Mouse (Mus musculus) forebrain, embryonic 10.5 days (tissue): ENCODE data around the gene Mbd6. TPM values are rescaled to one million over a fixed set of nuclear protein-coding genes. Genes with fewer than 3 reads are reported as not detected.

Experiments used
- DNase-seq: peaks from one replicate; pipeline ENCODE4 v3.0.0-alpha.2; 2017; ENCODE audit warnings: low spot score; ENCODE audit errors: extremely low spot score
- H3K27ac ChIP-seq: fragments of 300-500 bp; sonication (generic); 2 replicates; pipeline ENCODE4 v1.5.1; 2016; ENCODE audit warnings: mild to moderate bottlenecking
- H3K27me3 ChIP-seq: fragments of 300-500 bp; sonication (generic); 2 replicates; pipeline ENCODE4 v1.6.1; 2016; ENCODE audit warnings: mild to moderate bottlenecking; ENCODE audit not compliant: poor library complexity, severe bottlenecking
- H3K36me3 ChIP-seq: fragments of 300-500 bp; sonication (generic); replicated peaks from 2 replicates; pipeline ENCODE4 v1.6.1; 2016; ENCODE audit warnings: mild to moderate bottlenecking, moderate library complexity
- H3K4me1 ChIP-seq: fragments of 300-500 bp; sonication (generic); 2 replicates; pipeline ENCODE4 v1.6.1; 2016
- H3K4me3 ChIP-seq: fragments of 300-500 bp; sonication (generic); 2 replicates; pipeline ENCODE4 v1.5.1; 2016; ENCODE audit warnings: mild to moderate bottlenecking, moderate library complexity
- H3K9me3 ChIP-seq: fragments of 300-500 bp; sonication (generic); 2 replicates; pipeline ENCODE4 v1.6.1; 2016; ENCODE audit warnings: mild to moderate bottlenecking, moderate library complexity
- WGBS: fragments of 180-500 bp; shearing (Covaris S2); methylation state at CpG from one replicate; pipeline ENCODE4 v1.1.7; 2016; 5-methylcytosine and 5-hydroxymethylcytosine counted together
- polyA plus RNA-seq: library from polyadenylated mRNA; unstranded; fragments of >200 nt; fragmentation: Nextera tagmentation; extraction: Ambion mirVana; gene quantifications from 2 replicates; pipeline ENCODE4 v1.2.1, GENCODE M21; 2016

The Mbd6 gene
- polyA plus RNA-seq, 1 experiment from 2014 or later: 9.1 TPM

DNA sequence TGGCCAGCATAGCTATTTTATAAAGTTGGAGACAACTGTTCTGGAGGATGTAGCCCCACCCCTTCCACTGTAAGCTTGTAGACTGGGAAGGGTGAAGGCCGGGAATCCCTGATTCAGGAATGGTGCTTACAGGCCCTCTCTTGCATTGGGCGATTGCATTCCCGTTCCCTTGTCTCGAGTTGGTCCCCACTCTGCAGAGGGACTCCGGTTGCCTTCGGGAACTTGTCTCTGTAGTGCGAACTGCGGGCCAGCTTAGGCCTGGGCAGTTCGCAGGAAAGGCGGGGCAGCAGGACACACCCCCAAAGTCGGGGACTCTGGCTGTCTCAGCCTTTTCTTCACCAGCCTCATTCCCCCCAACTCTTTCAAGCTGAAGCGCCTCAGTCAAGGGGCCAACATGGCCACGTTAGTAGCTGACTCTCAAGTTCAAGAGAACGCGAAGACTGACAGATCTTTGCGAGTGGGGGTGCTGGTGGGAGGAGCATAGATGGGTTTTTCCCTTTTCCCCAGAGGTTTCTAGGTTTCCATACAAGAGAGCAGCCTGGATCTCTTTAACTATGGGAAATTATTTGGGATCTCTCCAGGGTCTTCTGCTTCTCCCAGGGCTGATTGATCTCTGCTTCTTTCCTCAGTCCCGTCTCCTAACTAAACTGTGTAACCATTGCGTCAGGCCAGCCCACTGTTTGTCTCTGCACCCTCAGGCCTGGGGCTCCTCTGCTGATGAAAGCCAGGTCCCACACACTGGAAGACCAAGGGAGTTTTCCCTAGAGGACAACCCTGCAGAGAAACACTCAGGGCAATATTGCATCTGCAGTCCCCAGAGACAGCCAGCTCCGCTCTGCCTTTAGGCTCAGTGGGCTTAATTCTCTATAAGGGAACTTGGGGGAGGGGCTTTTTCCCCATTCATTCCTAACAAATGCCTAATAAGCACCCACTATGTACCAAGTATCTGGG is 2.4 kb upstream of the Mbd6 start:
- no peaks in the 10 kb centered on the region for H3K27me3 ChIP-seq
- no peak for DNase-seq
- H3K4me1 ChIP-seq: peaks cover 55% of the 10 kb centered on the region
- H3K9me3 ChIP-seq: no peaks in the 10 kb centered on the region
- WGBS: 6% methylated on average over 19 of the region's 19 CpGs
- H3K4me3 ChIP-seq: peak overlapping the region; percentile 79
- peak overlapping the region; percentile 97 for H3K27ac ChIP-seq
- H3K36me3 ChIP-seq: peaks cover 58% of the 10 kb centered on the region

DNA sequence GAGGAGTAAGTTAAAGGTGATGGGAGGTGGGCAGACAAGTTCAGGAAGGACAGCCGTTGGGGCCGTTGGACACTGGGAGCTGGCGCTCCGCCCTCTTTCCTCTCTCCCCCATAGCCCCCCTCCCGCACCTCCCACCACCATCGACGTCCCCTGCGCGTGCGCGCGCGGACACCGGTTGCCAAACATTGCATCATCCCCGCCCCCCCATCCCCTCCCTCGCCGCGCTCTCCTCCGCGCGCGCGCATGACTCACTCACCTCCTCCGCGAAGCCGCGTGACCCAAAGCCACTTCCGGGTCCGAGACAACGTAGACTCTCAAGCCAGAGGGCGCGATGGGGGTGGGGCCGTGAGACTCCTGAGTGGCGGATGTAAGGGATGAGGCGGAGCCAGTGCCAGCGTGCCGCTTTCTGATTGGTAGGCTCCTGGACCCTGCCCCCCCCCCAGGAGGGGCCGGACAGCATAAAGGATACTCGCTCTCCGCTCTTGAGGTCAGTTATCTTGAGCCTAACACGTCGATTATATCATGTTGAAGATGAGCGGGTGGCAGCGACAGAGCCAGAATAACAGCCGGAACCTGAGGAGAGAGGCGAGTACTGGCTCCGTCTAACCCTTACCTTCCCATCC is 1.6 kb upstream of the Mbd6 start:
- DNase-seq: peak; percentile 100
- Histone ChIP-seq H3K27ac (peak overlapping the region; percentile 97), H3K36me3 (peaks cover 58% of the 10 kb centered on the region), H3K4me1 (peaks cover 63% of the 10 kb centered on the region), H3K9me3 (no peaks in the 10 kb centered on the region), H3K4me3 (peak overlapping the region; percentile 79), H3K27me3 (no peaks in the 10 kb centered on the region)
- WGBS: under 1% methylated on average over 47 of the region's 47 CpGs

DNA sequence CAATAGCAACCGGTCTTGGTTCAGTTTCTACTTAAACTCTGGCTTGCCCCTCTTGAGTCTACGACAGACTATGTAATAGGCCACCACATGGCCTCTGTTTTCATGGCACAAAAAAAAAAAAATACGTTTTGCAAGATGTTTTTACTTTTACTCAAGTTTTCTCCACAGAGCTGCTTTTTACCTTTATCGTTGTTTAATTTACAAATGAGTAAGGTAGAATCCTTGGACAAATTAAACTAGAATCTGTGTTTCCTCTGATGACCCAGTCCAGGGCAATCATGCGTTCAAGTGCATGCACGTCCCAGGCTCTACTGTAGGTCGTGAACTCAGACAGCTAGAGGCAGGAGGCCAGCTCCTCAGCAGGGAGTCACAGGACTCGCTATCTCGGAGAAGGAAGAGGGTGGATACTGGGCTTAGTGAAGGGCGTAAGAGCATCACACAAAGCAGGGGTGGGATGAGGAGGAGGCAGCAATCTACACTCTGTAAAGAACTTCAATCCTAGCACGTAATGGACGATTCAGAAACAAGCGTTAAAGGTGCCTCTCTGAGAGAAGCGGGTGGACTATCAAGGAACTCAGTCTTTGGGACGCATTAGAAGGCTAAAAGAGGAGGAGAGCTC is 864 bp upstream of the Mbd6 start:
- Histone ChIP-seq H3K4me3 (peak overlapping the region; percentile 79), H3K9me3 (no peaks in the 10 kb centered on the region), H3K4me1 (peaks cover 71% of the 10 kb centered on the region), H3K36me3 (peaks cover 58% of the 10 kb centered on the region), H3K27ac (peak overlapping the region; percentile 97), H3K27me3 (no peaks in the 10 kb centered on the region)
- WGBS: 2% methylated on average over 15 of the region's 15 CpGs
- DNase-seq: peak; percentile 52

DNA sequence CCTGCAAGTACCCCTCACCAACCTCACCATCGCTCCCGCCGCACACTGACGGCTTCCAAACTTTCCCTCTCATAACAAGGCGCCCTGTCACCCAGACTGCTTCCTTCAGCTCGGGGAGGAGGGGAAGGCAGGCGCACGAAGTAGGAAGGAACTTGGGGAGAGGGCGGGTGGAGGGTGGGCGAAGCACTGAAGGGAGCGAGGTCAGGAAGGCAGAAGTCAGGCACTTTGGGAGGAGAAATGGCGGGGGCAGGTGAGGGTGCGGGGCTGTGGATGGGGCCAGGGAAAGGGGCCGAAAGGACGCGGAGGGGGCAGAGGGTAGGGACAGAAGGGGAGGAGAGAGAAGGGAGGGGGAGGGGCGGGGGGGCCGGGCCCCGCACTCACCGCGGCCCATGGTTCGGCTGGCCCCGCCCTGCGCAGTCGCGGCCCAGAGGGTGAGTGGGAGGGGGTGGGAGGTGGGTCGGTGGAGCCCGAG is 454 bp downstream of the Mbd6 start:
- no peaks in the 10 kb centered on the region for H3K27me3 ChIP-seq
- peaks cover 58% of the 10 kb centered on the region for H3K36me3 ChIP-seq
- WGBS: 1% methylated on average over 22 of the region's 28 CpGs
- peak; percentile 66 for DNase-seq
- peaks cover 75% of the 10 kb centered on the region for H3K4me1 ChIP-seq
- peak overlapping the region; percentile 97 for H3K27ac ChIP-seq
- H3K4me3 ChIP-seq: peak overlapping the region; percentile 79
- no peaks in the 10 kb centered on the region for H3K9me3 ChIP-seq

DNA sequence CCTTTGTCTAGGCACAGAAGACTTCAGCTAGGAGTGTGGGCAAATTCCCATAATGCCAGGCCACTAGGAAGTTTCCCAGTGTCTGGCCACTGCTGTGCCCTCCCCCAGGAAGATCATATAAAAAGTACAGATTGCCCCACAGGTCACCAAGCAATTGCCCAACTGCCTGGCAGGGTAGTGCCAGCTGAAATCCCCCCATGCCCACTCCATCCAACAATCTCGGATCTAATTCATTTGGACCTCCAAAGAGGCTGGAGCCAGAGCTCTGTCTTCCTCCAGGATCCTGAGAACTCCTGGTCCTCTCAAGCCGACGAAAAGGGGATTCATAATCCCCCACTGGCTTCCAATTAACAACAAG is 903 bp downstream of the Mbd6 start:
- H3K27ac ChIP-seq: peak overlapping the region; percentile 97
- no peaks in the 10 kb centered on the region for H3K9me3 ChIP-seq
- peaks cover 58% of the 10 kb centered on the region for H3K36me3 ChIP-seq
- H3K27me3 ChIP-seq: no peaks in the 10 kb centered on the region
- H3K4me3 ChIP-seq: peak overlapping the region; percentile 79
- DNase-seq: no peak
- WGBS: 2% methylated on average over 3 of the region's 3 CpGs
- peaks cover 75% of the 10 kb centered on the region for H3K4me1 ChIP-seq

DNA sequence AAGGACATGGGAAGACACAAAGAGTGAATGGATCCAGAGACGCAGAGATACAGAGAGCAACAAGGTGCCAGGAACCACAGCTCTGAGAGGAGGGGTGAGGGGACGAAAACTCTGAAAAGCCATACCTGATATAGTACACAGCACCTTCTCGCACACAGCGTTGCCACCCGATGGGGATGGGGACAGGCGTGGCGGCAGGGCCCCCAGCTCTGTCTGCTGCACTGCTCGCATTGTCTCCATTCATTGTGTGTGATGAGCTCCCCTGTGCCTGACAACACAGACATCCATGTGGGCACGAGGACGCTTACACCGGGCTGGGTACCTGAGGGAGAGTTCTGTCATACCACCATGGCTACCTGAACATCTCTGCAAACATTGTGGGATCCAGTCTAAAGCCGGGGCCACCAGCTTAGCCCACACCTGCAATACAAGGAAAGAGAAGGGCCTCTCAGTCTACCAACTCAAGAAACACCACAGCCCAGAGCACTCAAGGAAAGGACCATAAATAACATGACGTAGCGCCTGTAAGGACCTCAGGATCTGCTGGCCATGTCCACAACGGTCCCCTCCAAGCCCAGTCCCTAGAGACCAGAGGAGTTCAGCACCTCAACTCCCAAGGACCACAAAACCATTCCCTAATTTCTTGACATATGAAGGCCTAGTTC is 1.4 kb downstream of the Mbd6 start:
- Histone ChIP-seq H3K4me3 (peak overlapping the region; percentile 79), H3K4me1 (peaks cover 72% of the 10 kb centered on the region), H3K9me3 (no peaks in the 10 kb centered on the region), H3K27ac (peak overlapping the region; percentile 97), H3K27me3 (no peaks in the 10 kb centered on the region), H3K36me3 (peaks cover 59% of the 10 kb centered on the region)
- DNase-seq: no peak
- 84% methylated on average over 15 of the region's 15 CpGs for WGBS

DNA sequence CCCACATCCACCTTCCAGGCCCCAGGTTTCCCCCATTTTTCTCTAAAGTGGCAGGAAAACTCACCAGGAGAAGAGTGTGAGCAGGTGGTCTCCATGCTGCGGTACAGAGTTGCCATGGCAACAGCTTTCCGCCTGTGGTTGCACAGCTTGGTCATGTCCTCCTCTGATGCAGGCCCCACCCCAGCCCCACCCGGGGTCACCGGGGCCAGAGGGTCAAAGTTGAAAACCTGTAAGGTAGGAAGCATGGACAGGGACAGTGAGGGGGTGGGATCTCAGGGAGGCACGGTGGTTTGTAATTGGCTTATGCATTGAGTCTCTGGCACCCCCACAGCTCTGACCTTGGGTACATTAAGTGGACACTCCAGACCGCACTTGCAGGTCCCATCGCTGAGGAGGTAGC is 2.1 kb downstream of the Mbd6 start:
- Histone ChIP-seq H3K4me3 (peak overlapping the region; percentile 79), H3K4me1 (peaks cover 65% of the 10 kb centered on the region), H3K9me3 (no peaks in the 10 kb centered on the region), H3K27ac (peak overlapping the region; percentile 97), H3K27me3 (no peaks in the 10 kb centered on the region), H3K36me3 (peaks cover 60% of the 10 kb centered on the region)
- WGBS: 66% methylated on average over 7 of the region's 7 CpGs
- DNase-seq: no peak

DNA sequence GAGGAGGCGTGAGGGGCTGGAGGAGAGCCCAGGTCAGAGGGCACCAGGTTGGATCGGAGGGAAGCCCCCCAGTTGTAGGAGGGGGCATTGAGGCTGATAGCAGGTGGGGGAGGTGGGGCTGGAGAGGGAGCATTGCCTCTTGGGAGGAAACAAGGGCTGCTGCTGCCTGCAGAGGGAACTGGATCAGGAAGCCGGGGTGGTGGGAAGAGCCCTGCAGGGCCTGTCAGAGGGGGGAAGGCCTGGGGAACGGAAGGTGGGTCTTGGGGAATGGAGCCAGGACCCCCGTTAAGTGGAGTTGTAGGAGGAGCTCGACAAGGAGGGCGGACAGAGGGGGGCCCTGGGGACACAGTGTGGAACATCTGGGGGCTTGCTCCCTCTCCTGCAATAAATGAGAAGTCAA is 2.6 kb downstream of the Mbd6 start:
- Histone ChIP-seq H3K4me3 (peak overlapping the region; percentile 79; the same call in 1 of the 2 replicates), H3K27me3 (no peaks in the 10 kb centered on the region), H3K27ac (peak overlapping the region; percentile 97; the same call in 1 of the 2 replicates), H3K9me3 (no peaks in the 10 kb centered on the region), H3K36me3 (peaks cover 65% of the 10 kb centered on the region), H3K4me1 (peaks cover 60% of the 10 kb centered on the region)
- WGBS: 83% methylated on average over 7 of the region's 7 CpGs
- DNase-seq: no peak

DNA sequence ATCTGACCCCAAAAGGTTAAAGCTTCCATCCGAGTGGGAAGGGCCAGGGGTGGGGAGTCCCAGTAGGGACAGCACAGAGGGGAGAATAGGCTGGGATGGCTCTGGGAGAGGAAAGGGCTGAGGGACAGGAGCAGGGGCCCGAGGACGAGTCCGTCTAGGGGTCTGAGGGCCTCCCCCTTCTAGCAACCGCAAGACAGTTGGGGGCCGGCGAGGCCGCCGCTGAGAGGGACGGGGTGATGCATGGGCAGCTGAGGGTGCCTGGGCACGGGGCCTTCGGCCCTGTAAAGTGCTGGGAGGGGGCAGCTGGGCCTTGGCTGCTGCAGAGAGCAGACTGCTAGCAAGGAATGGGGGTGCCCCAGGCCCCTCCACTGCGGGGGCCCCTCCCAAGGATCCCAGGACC is 3.2 kb downstream of the Mbd6 start:
- DNase-seq: no peak
- peaks cover 56% of the 10 kb centered on the region for H3K4me1 ChIP-seq
- H3K9me3 ChIP-seq: no peaks in the 10 kb centered on the region
- 78% methylated on average over 13 of the region's 13 CpGs for WGBS
- H3K4me3 ChIP-seq: peak overlapping the region; percentile 79; the same call in 1 of the 2 replicates
- peaks cover 71% of the 10 kb centered on the region for H3K36me3 ChIP-seq
- H3K27ac ChIP-seq: peak overlapping the region; percentile 97
- no peaks in the 10 kb centered on the region for H3K27me3 ChIP-seq

DNA sequence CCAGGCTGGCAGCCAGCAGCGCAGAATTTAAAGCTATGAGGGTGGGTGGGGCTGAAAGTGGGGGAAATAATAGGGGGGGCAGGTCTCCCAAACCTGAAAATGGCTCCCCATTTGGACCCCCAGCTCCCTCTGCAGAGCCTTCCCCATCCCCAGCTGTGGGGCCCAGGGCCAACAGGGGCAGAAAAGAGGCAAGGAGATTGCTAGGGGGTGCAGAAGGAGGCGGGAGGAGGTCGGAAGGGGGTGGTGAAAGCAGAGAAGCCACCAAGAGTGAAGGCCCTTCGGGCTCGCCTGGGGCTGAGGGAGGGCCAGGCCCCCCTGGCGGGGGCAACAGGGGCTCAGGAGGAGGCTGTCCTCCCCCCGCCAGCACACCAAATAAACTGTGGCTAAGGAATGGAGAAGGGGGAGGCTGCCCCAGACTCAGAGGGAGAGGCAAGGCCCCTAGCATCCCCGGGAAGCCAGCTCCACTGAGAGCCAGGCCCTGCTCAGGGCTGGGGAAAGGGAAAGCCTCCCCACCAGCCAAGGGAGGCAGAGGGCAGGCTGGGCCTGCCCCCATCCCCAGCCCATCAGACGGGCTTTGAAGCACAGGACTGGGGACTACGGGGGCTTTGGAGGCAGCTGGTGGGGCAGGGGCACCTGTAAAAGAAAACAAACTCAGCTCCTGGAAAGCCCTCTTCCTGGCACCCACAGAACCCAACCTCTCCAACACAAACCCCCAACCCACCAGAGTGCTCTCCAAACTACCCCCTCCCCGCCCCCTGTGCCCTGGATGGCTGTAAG is 3.9 kb downstream of the Mbd6 start:
- DNase-seq: no peak
- H3K9me3 ChIP-seq: no peaks in the 10 kb centered on the region
- H3K27ac ChIP-seq: peak overlapping the region; percentile 97
- no peaks in the 10 kb centered on the region for H3K27me3 ChIP-seq
- H3K4me3 ChIP-seq: peak overlapping the region; percentile 79
- H3K4me1 ChIP-seq: peaks cover 50% of the 10 kb centered on the region
- peaks cover 78% of the 10 kb centered on the region for H3K36me3 ChIP-seq
- 79% methylated on average over 11 of the region's 11 CpGs for WGBS

DNA sequence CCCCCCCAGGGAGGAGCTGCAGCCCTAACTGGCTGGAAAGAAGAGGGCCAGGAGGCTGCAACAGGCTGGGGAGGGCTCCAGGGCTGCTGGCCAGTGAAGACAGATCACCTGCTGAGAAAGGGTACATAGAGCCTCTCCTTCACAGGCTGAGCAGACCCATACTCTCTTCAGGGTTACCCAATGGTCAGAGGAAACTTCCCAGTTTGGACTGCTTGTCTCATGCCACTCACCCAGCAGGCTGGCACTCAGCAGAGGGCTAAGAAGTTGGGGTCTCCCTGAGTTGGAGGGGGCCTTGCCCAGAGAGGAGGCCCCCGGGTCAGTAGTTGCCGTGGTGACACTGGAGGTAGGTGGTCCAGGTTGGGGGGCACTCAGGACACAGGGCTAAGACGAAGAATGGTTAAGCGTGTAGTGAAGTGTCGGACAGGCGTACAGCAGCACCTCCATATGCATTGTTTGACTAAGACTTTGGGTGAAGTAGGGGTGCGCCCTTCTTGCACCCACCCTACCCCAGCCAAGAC is 4.7 kb downstream of the Mbd6 start:
- peaks cover 43% of the 10 kb centered on the region for H3K4me1 ChIP-seq
- peak overlapping the region; percentile 7; the same call in 1 of the 2 replicates for H3K4me3 ChIP-seq
- 93% methylated on average over 7 of the region's 7 CpGs for WGBS

More for the DNA sequence above, 4.7 kb downstream of the Mbd6 start:
- no peaks in the 10 kb centered on the region for H3K27me3 ChIP-seq
- peaks cover 86% of the 10 kb centered on the region for H3K36me3 ChIP-seq
- no peak for DNase-seq
- H3K9me3 ChIP-seq: no peaks in the 10 kb centered on the region
- no peak overlapping the region for H3K27ac ChIP-seq
